Mouse (Mus musculus) C2C12 (cell line): ENCODE measurements around the gene Vps13d.

Experiments used
- CEBPB ChIP-seq: IDR thresholded peaks from one replicate; pipeline ENCODE4 v1.6.1; 2011; ENCODE audit warnings: low read depth, mild to moderate bottlenecking, control low read depth, moderate library complexity
- CTCF ChIP-seq: IDR thresholded peaks from one replicate; pipeline ENCODE4 v1.5.1; 2011; ENCODE audit not compliant: control insufficient read depth, insufficient read depth, insufficient read length
- USF1 ChIP-seq: IDR thresholded peaks from one replicate; pipeline ENCODE4 v1.6.1; 2011; ENCODE audit warnings: low read depth, mild to moderate bottlenecking, control low read depth, moderate library complexity

DNA sequence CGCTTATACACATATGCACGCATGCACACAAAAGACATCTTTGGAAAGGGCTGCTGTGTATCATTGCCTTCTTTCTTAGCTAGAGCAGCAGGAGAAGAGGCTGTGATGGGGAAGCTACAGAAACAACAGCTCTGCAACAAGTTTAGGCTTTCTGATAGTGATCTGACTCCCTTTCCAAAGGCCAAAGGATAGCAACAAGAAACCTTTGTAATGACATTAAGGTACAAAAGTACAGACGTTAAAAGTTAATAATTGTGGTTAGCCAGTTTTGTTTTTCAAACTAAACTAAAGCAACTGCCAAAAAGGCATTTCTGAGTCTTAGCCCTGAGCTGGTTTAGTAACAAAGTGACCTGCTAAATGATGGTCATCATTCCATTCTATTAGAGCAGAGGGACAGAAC, 139.0 kb downstream of the Vps13d start:
- TF ChIP-seq USF1, result no peak
- TF ChIP-seq CTCF, result no peak
- no peak for TF ChIP-seq CEBPB
